Mouse (Mus musculus) lung, postnatal 4 days (tissue): ENCODE results near the gene Vmn1r100.
"Not testable (repeated sequence)": the region's sequence is repeated elsewhere in the genome, so short reads cannot be mapped to it uniquely, and the experiment has no call there.

ENCODE experiments used
- DNase-seq, 2 experiments: peaks; one replicate each; pipeline ENCODE4 v3.0.0; 2021

Gene Vmn1r100

DNA sequence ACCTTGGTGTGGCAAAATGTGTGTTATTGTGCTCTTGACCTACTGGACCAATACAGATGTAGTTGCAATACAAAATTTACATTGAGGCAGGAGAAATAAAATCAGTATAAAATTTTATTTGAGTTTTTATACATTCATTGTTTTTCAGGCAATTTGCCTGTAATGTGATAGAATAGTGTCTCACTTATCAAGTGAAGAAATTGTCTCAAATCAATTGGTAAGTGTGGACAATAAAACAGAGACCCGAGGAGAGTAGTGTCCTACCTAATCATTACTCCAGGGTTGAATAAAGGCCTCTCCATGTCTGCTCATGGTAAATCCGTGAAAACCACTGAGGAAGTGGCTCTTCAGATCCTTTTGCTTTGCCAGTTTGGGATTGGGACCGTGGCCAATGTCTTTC lies at the start of gene Vmn1r100:
Gene Vmn1r100, plus strand, starts transcription at position 301 of the 400 bp plus-strand sequence.
- DNase-seq: not testable (repeated sequence)

DNA sequence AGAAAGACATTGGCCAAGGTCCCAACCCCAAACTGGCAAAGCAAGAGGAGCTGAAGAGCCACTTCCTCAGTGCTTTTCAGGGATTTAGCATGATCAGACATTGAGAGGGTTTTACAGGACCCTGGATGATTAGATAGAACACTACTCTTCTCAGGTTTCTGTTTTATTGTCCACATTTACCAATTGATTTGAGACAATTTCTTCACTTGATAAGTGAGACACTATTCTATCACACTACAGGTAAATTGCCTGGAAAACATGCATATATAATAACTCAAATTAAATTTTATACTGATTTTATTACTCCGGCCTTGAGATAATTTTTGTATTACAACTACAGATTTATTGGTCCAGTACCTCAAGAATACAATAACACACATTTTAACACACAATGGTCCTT lies 42.4 kb upstream of the Vmn1r100 start, which contains the start of gene Gm5728:
Gene Gm5728, minus strand, starts transcription at position 101 of the 400 bp plus-strand sequence.
- not testable (repeated sequence) for DNase-seq

DNA sequence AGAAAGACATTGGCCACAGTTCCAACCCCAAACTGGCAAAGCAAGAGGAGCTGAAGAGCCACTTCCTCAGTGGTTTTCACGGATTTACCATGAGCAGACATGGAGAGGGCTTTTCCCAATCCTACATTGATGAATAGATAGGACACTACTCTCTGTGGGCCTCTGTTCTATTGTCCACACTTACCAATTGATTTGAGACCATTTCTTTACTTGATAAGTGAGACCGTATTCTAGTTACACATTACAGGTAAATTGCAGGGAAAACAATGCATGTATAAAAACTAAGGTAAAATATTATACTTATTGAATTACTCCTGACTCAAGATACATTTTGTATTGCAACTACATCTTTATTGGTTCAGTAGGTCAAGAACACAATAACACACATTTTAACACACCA lies 24.8 kb downstream of the Vmn1r100 start, which contains the start of gene Vmn1r101:
Gene Vmn1r101, minus strand, starts transcription at position 101 of the 400 bp plus-strand sequence.
- not testable (repeated sequence) for DNase-seq
